Comparison of ENCODE assay signal across 10 mouse cellular contexts in the genomic region with DNA sequence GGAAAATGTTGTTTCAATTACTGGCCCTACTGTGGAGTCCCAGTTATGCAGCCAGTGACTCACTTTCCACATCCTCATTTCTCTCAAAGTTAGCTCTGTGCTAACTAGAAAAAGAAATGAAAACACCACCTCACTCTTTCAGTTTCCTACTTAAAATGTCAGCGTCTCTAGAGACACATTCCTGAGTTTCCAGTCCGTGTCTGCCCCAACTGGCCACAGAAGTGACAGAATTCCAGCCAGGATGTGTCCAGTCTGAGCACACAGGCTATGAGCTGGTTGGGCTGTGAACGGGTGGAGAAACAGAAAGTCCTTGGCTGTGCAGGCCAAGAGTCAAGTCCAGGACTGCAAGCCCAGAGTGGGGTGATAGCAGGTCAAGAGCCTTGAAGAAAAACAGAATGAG. TPM values are rescaled to one million over a fixed set of nuclear protein-coding genes. Genes with fewer than 3 reads are reported as not detected.
A peak's percentile ranks its signal among the peaks of the same experiment; 100 is the strongest.
DNase-seq lines count a peak whose midpoint lies in the region; ATAC-seq and TF ChIP-seq lines count a peak whose summit lies in the region.
"Had no signal": no experiment of that assay in that cellular context is flagged by ENCODE, and none has a peak within 500 bp of the region (broad histone marks: within the 10 kb centered on the region; RNA-seq: fewer than 3 reads in every experiment).

No protein-coding gene starts in this region.

- H3K79me2 ChIP-seq in CH12.LX (replicated peaks; ENCODE audit: control insufficient read depth, extremely low read depth, insufficient read depth, poor library complexity, severe bottlenecking) = no peaks in the 10 kb centered on the region

- TF ChIP-seq POLR2A in CH12.LX (IDR thresholded peaks at IDR 0.05; ENCODE audit: low read depth, low read length) = no peak

- peak; percentile 46; the same call in 1 of the 2 replicates for TF ChIP-seq EP300 in CH12.LX (IDR thresholded peaks at IDR 0.05; ENCODE audit: low read length)
- no peak for TF ChIP-seq EP300 in liver, embryonic 14.5 days (IDR thresholded peaks at IDR 0.05; ENCODE audit: low read depth)

- 68% methylated on average over 3 of the region's 3 CpGs for WGBS in liver, embryonic 14.5 days (ENCODE audit: insufficient replicate concordance)

- DNase-seq in adrenal gland, adult 2 months = peak; percentile 41
- no peak for DNase-seq in adrenal gland, postnatal 4 days (ENCODE audit: low spot score in 2 of 2)
- no peak for DNase-seq in CH12.LX (ENCODE audit: extremely low read depth)
- peak; percentile 99 for DNase-seq in heart, adult 11 months
- no peak for DNase-seq in liver, embryonic 14.5 days (ENCODE audit: low read depth in 3 of 3, low spot score in 3 of 3)
- no peak for DNase-seq in cerebellum, postnatal 14 days
- DNase-seq in yolk sac, embryonic 10.5 days (ENCODE audit: low spot score) = no peak
- DNase-seq in thymus, postnatal 25 days = no peak
- DNase-seq: lung, embryonic 14.5 days; thymus, postnatal 36 days had no signal

- H3K27ac ChIP-seq in CH12.LX (ENCODE audit: insufficient read depth, low read depth) = 0 out of 2 replicates have a peak overlapping the region, but pooled peaks have one; percentile 22
- H3K27ac ChIP-seq in liver, embryonic 14.5 days = peak overlapping the region; percentile 43

- no peak overlapping the region for H3K4me3 ChIP-seq in CH12.LX (replicated peaks in 1 of 3; ENCODE audit: low read depth in 2 of 3, low read length in 2 of 3, poor library complexity in 1 of 3)
- H3K4me3 ChIP-seq in liver, embryonic 14.5 days (ENCODE audit: insufficient read depth in 1 of 2, low read depth in 2 of 2, low read length in 2 of 2) = no peak overlapping the region

- 0 out of 2 replicates have a peak overlapping the region, but pooled peaks have one; percentile 22 for H3K4me2 ChIP-seq in CH12.LX (ENCODE audit: insufficient read depth, low read depth, poor library complexity, severe bottlenecking)
- no peak overlapping the region for H3K4me2 ChIP-seq in liver, embryonic 14.5 days (ENCODE audit: low read depth)
- H3K4me2 ChIP-seq: lung, embryonic 14.5 days had no signal

- in situ Hi-C loops in CH12.LX (cut with MboI; ENCODE audit: low pct_ligation_motif_present, low pct_unique_long_range_greater_than_20kb, low sequenced_read_pairs) = no loop called here

- no peak for TF ChIP-seq RAD21 in CH12.LX (IDR thresholded peaks at IDR 0.05; ENCODE audit: low read depth, low read length)

- dilution Hi-C loops in CH12.LX (cut with MboI; ENCODE audit: extremely low pct_ligation_motif_present, extremely low pct_unique_long_range_greater_than_20kb, low sequenced_read_pairs) = no loop called here

- H3K4me1 ChIP-seq in CH12.LX (ENCODE audit: control insufficient read depth in 1 of 2, insufficient read depth in 2 of 2) = peaks cover 2 to 46% of the 10 kb centered on the region in 2 experiments; a peak in 3 of 4 replicates
- H3K4me1 ChIP-seq in liver, embryonic 14.5 days (replicated peaks; ENCODE audit: control insufficient read depth in 2 of 2, insufficient read depth in 2 of 2, low read length in 1 of 2) = peaks cover 77 to 82% of the 10 kb centered on the region in 2 experiments

- H3K36me3 ChIP-seq in CH12.LX (replicated peaks in 1 of 2; ENCODE audit: control insufficient read depth in 1 of 2, insufficient read depth in 1 of 2, low read length in 1 of 2) = no peaks in the 10 kb centered on the region
- no peaks in the 10 kb centered on the region for H3K36me3 ChIP-seq in liver, embryonic 14.5 days (replicated peaks; ENCODE audit: control insufficient read depth, insufficient read depth, low read depth)

- no peak for TF ChIP-seq CTCF in CH12.LX (conservative IDR thresholded peaks at IDR 0.05 in 1 of 2, IDR thresholded peaks at IDR 0.05 in 1 of 2; ENCODE audit: low read depth in 2 of 2, low read length in 2 of 2)
- no peak for TF ChIP-seq CTCF in liver, embryonic 14.5 days (IDR thresholded peaks at IDR 0.05; ENCODE audit: low read depth)

- 0 out of 2 replicates have a peak overlapping the region, but pooled peaks have one; percentile 3 for H3K9ac ChIP-seq in CH12.LX (ENCODE audit: insufficient read depth, low read depth)
- H3K9ac ChIP-seq in liver, embryonic 14.5 days (replicated peaks) = 0 out of 2 replicates have a peak overlapping the region, but pooled peaks have one; percentile 10
- H3K9ac ChIP-seq: lung, embryonic 14.5 days had no signal

- peaks cover 5% of the 10 kb centered on the region for H3K9me3 ChIP-seq in CH12.LX (replicated peaks; ENCODE audit: low read length)
- H3K9me3 ChIP-seq in liver, embryonic 14.5 days (ENCODE audit: control insufficient read depth, low read length) = no peaks in the 10 kb centered on the region

- no peaks in the 10 kb centered on the region for H3K27me3 ChIP-seq in CH12.LX (replicated peaks)
- no peaks in the 10 kb centered on the region for H3K27me3 ChIP-seq in liver, embryonic 14.5 days (ENCODE audit: control insufficient read depth, insufficient read depth, low read length)

- no peak for ATAC-seq in liver, embryonic 14.5 days (ENCODE audit: insufficient read depth)

TF ChIP-seq in CH12.LX, 34 proteins besides CTCF, POLR2A, EP300 and RAD21:
- TF ChIP-seq MEF2A (IDR thresholded peaks at IDR 0.05; ENCODE audit: borderline replicate concordance, low read depth, low read length) (no peak; the same call in 1 of the 2 replicates), IRF4 (IDR thresholded peaks at IDR 0.05; ENCODE audit: low read depth, low read length) (0 out of 2 replicates have a peak, but pooled peaks have one; percentile 10), JUN (IDR thresholded peaks at IDR 0.05; ENCODE audit: insufficient read depth, low read depth, low read length) (peak; percentile 16; the same call in 1 of the 2 replicates)

RNA-seq across cellular contexts. Expression of gene Dok1, which starts 16.1 kb away (rescaled TPM):
- 10 to 100 TPM in 1 of 2 experiments, 1 to 10 TPM in 1; 7.5 to 13.5 TPM for total RNA-seq in adrenal gland, adult 2 months (2021)
- 7.9 and 11.7 TPM in 2 replicates for polyA plus RNA-seq in adrenal gland, adult 2 months (2012; rRNA removed)
- 10 to 100 TPM; 16.1 to 16.2 TPM for total RNA-seq in adrenal gland, postnatal 4 days (2021)
- total RNA-seq in CH12.LX (2012; rRNA removed) (33.2 and 34.7 TPM in 2 replicates), CH12.LX (2014; rRNA removed) (21.3 and 21.4 TPM in 2 replicates)
- 23.8 and 24.6 TPM in 2 replicates for polyA plus RNA-seq in CH12.LX (2012; ENCODE audit: insufficient read length, low read depth)
- 13.9 and 14.9 TPM in 2 replicates for polyA plus RNA-seq in liver, embryonic 14.5 days (2012; rRNA removed)
- polyA plus RNA-seq in liver, embryonic 14.5 days (2014; fragmentation: Nextera tagmentation; extraction: Ambion mirVana) = 12.7 and 15.7 TPM in 2 replicates

RNA-seq across cellular contexts. Expression of gene Loxl3, which starts 16.8 kb away (rescaled TPM):
- 1 to 10 TPM; 1.1 to 3.5 TPM for total RNA-seq in adrenal gland, adult 2 months (2021)
- polyA plus RNA-seq in adrenal gland, adult 2 months (2012; rRNA removed) = 2.8 and 2.9 TPM in 2 replicates
- total RNA-seq in adrenal gland, postnatal 4 days (2021) = 1 to 10 TPM; 6.2 to 9.4 TPM
- 0.93 and 1.0 TPM in 2 replicates for total RNA-seq in CH12.LX (2012; rRNA removed)
- total RNA-seq in CH12.LX (2014; rRNA removed) = 0.05 TPM in 1 of 2 replicates, not detected in the other
- 0.74 and 1.0 TPM in 2 replicates for polyA plus RNA-seq in CH12.LX (2012; ENCODE audit: insufficient read length, low read depth)
- 0.92 and 1.6 TPM in 2 replicates for polyA plus RNA-seq in liver, embryonic 14.5 days (2012; rRNA removed)
- polyA plus RNA-seq in liver, embryonic 14.5 days (2014; fragmentation: Nextera tagmentation; extraction: Ambion mirVana) = 1.1 TPM in 2 replicates

RNA-seq across cellular contexts. Expression of gene Aup1, which starts 37.1 kb away (rescaled TPM):
- 100 to 1,000 TPM; 174 to 228 TPM for total RNA-seq in adrenal gland, adult 2 months (2021)
- 1,190 and 1,486 TPM in 2 replicates for polyA plus RNA-seq in adrenal gland, adult 2 months (2012; rRNA removed)
- total RNA-seq in adrenal gland, postnatal 4 days (2021) = 100 to 1,000 TPM; 170 to 175 TPM
- total RNA-seq in CH12.LX (2012; rRNA removed) = 235 and 240 TPM in 2 replicates
- total RNA-seq in CH12.LX (2014; rRNA removed) = 108 and 119 TPM in 2 replicates
- 284 and 324 TPM in 2 replicates for polyA plus RNA-seq in CH12.LX (2012; ENCODE audit: insufficient read length, low read depth)
- polyA plus RNA-seq in liver, embryonic 14.5 days (2012; rRNA removed) = 172 and 269 TPM in 2 replicates
- polyA plus RNA-seq in liver, embryonic 14.5 days (2014; fragmentation: Nextera tagmentation; extraction: Ambion mirVana) = 128 and 136 TPM in 2 replicates

RNA-seq across cellular contexts. Expression of gene Htra2, which starts 37.9 kb away (rescaled TPM):
- 10 to 100 TPM; 42.6 to 63.6 TPM for total RNA-seq in adrenal gland, adult 2 months (2021)
- polyA plus RNA-seq in adrenal gland, adult 2 months (2012; rRNA removed) = 74.2 and 89.8 TPM in 2 replicates
- 10 to 100 TPM; 63.3 to 68.5 TPM for total RNA-seq in adrenal gland, postnatal 4 days (2021)
- total RNA-seq in CH12.LX (2012; rRNA removed) (113 and 128 TPM in 2 replicates), CH12.LX (2014; rRNA removed) (131 and 137 TPM in 2 replicates)
- 154 and 185 TPM in 2 replicates for polyA plus RNA-seq in CH12.LX (2012; ENCODE audit: insufficient read length, low read depth)
- 75.7 and 80.9 TPM in 2 replicates for polyA plus RNA-seq in liver, embryonic 14.5 days (2012; rRNA removed)
- 54.3 and 54.9 TPM in 2 replicates for polyA plus RNA-seq in liver, embryonic 14.5 days (2014; fragmentation: Nextera tagmentation; extraction: Ambion mirVana)

RNA-seq across cellular contexts. Expression of gene Dqx1, which starts 40.5 kb away (rescaled TPM):
- total RNA-seq in adrenal gland, adult 2 months (2021) = 1 to 10 TPM; 2.1 to 2.5 TPM
- polyA plus RNA-seq in adrenal gland, adult 2 months (2012; rRNA removed) = 2.6 and 2.7 TPM in 2 replicates
- total RNA-seq in adrenal gland, postnatal 4 days (2021) = 1 to 10 TPM; 4.1 to 4.4 TPM
- 2.2 and 2.7 TPM in 2 replicates for total RNA-seq in CH12.LX (2012; rRNA removed)
- total RNA-seq in CH12.LX (2014; rRNA removed) = 0.99 and 1.3 TPM in 2 replicates
- 2.9 and 3.5 TPM in 2 replicates for polyA plus RNA-seq in CH12.LX (2012; ENCODE audit: insufficient read length, low read depth)
- 7.7 and 7.8 TPM in 2 replicates for polyA plus RNA-seq in liver, embryonic 14.5 days (2012; rRNA removed)
- polyA plus RNA-seq in liver, embryonic 14.5 days (2014; fragmentation: Nextera tagmentation; extraction: Ambion mirVana) = 2.9 and 3.1 TPM in 2 replicates

Comparison
In these comparisons a context has a peak if more than half of its experiments do, and no peak if none do; other contexts are left out.
1. DNase-seq: peak in adrenal gland, adult 2 months (single experiment) and heart, adult 11 months (single experiment); none in adrenal gland, postnatal 4 days (0 of 2), CH12.LX (single experiment), liver, embryonic 14.5 days (0 of 3), cerebellum, postnatal 14 days (0 of 2), yolk sac, embryonic 10.5 days (single experiment) and thymus, postnatal 25 days (single experiment).